Mouse (Mus musculus) heart, postnatal 25 days (tissue): Measurements from ENCODE around the gene Slco2b1. TPM values are rescaled to one million over a fixed set of nuclear protein-coding genes. Genes with fewer than 3 reads are reported as not detected.

Experiments used
- DNase-seq: peaks from one replicate; pipeline ENCODE4 v3.0.0; 2022; ENCODE audit warnings: low spot score
- intact Hi-C: fragments of 180-260 bp; cut with DNase I; formaldehyde crosslinking; loops from one replicate; pipeline ENCODE4 v1.15.1; 2025
- total RNA-seq, 2 experiments: library from RNA; stranded (reverse); gene quantifications; 2 replicates each; pipeline ENCODE4 v1.2.3; 2021

Gene Slco2b1
- total RNA-seq, 2 experiments from 2014 or later, result 7.2 to 8.1 TPM

DNA sequence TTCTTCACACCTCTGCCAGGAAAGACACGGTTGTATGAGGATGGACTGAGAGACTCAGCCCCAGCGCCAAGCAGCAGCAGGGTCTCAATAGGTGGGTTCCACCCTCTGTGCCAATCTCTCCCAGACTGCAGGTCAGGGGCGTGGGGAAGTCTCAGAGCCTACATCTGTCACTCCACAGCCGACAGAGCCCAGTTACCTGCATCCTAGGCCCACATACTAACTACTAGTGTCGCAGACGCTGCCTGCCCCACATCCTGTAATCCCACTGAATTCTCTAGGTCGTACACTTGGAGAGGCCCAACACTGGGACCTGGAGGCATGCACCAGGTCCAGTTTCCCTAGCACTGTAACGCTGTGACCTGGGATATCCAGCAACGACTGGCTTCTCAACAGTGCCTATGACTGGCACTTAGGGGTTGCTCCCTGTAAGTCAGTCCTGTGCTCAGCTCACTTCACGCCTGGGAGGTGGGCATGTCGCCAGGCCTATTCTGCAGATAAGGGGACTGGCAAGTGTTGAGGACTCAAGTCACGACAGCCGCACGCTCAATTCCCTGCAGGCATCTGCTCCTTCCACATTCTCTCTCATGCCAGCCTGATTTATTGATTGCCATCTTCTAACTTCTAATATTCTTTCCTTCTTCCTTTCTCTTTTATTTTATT, 49.4 kb downstream of the Slco2b1 start:
- intact Hi-C loops, result no loop called here
- no peak for DNase-seq

DNA sequence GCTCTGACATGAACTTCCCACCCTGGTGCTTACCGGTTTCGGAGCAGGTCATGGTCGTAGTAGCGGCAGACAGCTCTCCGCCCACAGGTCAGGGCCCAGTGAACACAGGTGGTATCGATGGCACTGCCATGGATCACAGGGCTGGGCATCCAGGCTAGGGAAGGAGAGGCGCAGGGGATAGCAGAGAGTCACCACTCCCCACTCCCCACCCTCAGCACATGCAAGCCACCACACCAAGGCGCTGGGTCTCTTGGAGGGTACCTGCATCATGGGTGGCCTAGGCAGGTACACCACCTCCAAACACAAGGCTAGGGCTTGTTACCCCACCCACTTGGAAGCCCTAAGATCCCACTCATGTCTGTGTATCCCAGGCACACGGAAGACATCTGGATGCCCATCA, 50.1 kb downstream of the Slco2b1 start:
- DNase-seq, result no peak
- intact Hi-C loops, result no loop called here

DNA sequence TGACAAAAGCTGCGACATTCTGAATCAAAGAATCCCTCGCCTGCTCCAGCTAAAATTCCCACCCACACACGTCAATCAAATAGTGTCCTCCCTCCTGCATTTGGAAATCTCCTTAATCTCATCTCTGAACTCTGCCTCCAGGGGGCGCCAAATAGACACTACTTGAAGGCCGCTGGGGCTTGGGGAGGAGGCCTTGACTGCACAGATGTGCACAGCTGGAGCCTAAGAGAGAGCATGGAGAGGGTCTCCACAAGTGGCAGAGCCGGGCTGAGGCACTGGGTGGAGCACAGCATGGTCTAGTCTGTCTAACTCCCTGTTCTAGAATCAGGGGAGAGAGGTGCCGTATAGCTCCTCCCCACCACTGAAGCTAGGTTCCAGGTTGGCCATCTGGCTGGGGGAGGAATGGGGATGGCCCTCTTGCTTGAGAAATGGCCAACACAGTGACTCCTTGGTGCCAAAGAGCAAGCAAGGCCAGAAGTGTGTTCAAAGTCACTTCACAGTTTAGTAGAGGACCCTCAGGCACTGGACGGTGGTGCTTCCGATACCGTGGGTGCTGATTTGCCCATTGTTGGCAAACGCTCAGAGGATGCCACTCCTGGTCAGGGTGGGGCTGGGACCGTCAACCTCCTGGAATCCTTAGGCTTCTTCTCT, 51.6 kb downstream of the Slco2b1 start:
- intact Hi-C loops, result loop anchor here (1.0 to 2.0 kb wide), 3 partner anchors 41 to 139 kb away; no protein-coding TSS in a partner anchor
- DNase-seq, result peak; percentile 55

DNA sequence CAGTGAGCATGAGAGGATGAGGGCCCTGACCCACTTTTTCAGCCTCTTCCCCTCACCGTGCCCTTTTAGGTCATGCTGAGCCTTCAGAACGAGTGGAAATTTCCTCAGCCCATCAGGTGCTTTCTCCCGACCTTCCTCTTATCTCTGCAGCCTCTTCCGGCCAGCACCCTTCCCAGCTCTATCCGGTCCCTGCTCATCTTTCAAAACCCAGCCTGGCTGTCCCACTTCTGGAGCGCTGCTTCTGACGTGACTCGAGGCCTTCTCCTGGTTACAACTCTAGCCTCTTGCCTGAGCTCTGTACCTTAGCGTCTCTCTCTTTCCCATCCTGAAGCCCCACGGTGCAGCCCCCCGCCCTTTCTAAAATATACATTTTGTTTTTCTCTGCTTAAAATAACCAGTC, 56.9 kb downstream of the Slco2b1 start:
- DNase-seq, result no peak
- intact Hi-C loops, result no loop called here

DNA sequence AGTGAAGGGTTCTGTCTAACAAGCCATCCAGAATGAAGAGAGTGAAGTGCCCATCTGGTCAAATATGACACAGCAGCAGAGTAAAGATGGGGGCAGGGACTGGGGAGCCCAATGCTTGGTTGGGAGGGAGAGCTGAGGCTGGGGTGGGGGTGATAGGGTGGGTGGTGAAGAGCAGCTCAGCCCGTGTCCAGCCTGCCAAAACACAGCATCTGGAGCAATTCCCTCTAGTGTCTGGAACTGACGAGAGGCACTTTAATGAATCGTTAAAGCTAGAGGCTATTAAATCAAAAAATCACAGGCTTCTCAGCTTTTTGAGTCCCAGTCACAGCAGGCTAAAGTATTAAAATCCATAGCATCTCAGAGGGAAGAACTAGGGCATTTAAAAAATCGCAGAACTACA, 61.6 kb downstream of the Slco2b1 start:
- intact Hi-C loops, result no loop called here
- DNase-seq, result no peak

DNA sequence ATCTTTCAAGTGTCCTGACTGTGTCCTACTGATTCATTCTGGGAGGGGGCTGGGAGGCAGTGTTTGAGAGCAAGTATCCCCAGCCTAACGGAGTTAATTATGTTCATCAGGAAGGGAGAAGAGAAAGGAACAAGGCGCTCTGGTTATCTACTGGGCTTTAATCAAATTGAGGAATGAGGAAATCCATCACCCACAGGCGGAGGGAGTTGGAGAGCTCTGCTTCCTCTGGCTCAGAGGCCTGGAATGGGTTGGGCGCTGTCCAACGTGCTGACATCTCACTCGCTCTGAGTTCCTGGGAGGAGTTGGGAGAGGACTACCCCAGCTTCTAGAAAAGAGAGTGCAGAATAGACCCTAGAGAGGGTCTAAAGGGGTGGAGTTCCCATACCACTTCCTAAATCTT, 62.5 kb downstream of the Slco2b1 start:
- DNase-seq, result no peak
- intact Hi-C loops, result no loop called here

DNA sequence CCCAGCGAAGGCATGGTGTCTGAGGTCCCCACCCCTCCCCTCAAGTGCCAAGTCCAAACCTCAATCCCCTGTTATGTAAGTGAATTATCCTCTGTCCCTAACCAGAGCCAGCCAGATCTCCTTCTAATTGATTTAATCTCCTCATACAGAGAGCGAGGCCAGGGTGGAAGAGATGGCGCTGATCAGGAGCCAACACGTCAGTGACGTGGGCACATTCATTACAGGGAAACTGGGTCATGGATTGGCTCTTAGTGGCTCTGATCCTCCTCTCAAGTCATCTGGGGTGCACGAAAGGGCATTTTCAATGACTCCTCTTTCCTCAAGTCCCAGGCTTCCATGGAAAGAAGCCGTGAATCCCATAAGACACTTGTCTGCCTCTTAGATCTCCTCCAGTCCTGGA, 66.4 kb downstream of the Slco2b1 start:
- intact Hi-C loops, result no loop called here
- DNase-seq, result no peak

DNA sequence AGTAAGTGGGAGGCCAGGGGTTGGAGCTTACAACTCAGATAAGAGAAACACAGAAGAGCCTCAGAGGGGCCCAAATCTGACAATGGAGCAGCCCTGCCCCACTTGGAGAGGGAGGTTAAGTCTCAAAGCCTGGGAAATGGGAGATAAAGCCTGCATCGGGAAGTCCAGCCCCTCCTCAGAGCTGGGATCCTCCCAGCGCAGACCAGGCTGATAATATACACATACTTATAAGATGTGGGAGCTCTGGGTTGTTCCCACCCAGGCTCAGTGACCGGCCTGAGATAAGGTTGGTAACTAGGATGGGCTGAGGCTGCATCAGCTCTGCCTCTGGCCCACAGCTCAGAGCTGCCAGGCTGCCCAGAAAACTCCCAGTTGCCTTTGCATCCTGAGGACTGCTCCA, 69.1 kb downstream of the Slco2b1 start:
- intact Hi-C loops, result no loop called here
- DNase-seq, result no peak

DNA sequence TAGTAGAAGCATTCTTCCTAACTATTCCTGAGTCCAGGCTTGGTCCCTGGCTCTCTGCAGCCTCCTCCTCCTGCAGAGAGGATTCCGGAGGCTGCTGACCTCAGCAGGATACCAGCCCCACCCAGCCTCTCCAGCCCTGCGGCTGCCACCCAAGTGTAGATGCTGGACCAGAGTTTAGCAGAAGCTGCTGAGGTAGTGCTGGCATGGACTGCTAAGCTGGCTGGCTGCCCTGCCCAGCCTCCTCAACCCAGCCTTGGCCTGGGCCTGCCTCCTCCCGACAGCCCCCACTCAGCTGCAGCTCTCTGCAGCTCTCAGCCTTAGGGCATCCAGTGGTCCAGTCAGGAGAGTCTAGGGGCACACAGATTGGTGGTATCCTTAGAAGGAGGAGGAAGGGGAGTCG, 69.9 kb downstream of the Slco2b1 start:
- intact Hi-C loops, result no loop called here

DNA sequence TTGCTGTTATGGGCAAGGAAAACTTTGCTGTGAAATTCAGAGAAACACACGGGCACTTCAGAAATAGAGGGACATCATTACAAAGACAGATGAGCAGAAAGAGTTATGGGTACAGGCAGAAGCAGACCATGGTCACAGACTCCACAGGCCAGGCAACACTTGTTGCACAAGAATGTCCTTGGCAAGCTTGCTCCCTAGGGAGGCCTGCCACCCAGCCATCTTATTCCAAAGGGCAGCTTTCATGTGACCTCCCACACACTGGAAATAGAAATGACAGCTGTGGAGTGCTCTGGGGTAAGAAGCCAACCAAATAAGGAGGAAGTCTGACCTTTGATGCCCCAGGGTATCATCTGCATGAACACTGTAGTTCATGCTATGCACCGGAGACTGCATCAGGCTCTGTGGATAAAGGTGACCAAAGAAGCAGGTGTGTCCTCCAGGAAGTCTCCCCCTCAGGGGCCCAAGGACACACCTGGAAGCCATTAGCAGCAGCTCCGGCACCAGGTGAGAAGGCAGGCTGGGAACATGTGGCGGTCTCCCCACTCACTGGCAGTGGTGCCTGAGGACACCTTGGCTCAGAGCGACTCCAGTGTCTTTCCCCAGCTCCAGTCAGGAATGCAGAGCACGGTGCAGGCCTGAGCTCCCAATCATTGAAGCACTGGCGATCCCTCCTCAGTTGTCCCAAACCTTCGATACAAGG, 77.0 kb downstream of the Slco2b1 start:
- DNase-seq, result no peak
- intact Hi-C loops, result no loop called here

More for the DNA sequence above, 69.9 kb downstream of the Slco2b1 start:
- DNase-seq, result no peak

DNA sequence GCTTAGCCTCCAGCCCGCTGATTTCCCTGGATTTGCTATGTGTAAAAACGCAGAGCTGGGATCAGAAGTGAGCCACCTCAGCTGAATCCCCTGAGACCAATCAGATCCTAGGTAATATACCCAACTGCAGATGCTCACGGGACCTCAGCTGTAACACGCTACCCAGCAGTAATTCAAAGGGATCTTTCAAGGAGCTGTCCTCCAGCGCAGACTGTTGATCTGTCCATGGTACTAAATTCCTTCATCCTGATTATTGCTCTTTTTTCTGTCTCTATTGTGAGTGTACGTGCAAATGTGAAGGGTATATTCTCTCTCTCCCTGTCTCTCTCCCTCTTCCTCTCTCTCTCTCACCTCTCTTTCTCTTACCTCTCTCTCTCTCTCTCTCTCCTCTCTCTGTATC, 78.9 kb downstream of the Slco2b1 start:
- DNase-seq, result no peak
- intact Hi-C loops, result no loop called here

DNA sequence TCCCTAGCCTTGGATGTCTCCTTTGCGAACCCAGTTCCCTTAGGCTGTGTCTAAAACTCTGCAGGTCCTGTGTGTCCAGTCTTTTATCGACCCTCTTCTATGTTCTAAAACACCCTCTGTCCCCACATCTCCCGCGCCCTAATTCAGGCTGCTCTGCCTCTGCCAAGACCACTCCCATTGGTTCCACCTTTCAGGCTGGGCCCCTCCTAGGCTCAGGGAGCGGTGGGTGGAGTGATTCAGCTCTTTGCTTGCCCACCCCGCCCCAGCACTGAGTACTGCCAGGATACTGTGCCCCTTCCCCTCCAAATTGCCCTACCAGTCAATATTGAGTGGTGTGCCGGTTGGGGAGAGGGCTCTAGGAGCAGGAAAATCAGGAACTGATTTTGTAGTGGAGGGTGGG, 83.8 kb downstream of the Slco2b1 start:
- no peak for DNase-seq
- intact Hi-C loops, result loop anchor here (10.0 kb wide), 1 partner anchor 357 kb away; the partner anchor contains the start of gene Rnf169

DNA sequence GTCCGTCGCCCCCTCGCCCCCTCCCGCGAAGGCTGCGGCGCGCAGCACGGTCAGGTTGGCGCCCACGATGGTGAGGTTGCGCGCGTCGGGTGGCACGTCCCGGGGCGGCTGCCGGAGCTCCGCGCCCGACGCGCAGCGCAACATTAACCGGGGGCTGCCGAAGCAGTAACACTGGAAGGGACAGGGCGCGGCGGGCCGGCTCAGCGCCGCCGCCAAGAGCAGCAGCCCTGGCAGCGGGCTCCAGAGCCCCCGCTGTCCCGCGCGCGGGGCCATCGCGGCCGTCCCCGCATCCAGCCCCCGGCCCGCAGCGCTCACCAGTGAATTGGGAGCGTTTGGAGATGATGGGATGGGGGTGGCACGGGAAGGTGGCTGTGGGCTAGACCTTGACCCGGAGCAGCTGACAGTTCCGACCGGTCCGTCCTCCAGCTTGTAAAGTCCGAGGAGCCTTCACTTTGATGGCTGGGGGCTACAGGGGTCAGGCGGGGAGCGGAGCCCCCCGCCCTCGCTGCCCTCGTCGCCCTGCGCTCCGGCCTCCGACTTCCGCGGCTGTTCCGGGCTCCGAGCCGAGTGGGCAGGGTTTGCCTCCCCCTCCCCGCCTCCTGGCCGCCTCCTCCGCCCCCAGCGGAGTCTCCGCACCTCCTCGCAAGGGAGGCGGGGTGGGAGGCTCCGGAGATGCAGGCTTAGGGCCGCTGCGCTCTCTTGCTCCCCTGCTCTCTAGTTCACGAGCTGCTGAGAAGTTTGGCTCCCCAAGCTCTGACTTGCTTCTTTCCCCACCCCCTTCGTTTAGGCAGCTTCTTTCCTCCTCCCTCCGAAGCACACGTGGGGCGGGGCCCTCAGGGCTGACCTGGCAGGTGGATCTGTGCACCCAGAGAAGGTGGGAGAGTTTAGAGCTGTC, 84.5 kb downstream of the Slco2b1 start, which contains the start of gene Tpbgl:
Tpbgl (minus strand) TSS at position 728 of the 895 bp plus-strand sequence.
- peak; percentile 45 for DNase-seq
- intact Hi-C loops, result loop anchor here (10.0 kb wide), 1 partner anchor 358 kb away; the partner anchor contains the start of gene Rnf169

DNA sequence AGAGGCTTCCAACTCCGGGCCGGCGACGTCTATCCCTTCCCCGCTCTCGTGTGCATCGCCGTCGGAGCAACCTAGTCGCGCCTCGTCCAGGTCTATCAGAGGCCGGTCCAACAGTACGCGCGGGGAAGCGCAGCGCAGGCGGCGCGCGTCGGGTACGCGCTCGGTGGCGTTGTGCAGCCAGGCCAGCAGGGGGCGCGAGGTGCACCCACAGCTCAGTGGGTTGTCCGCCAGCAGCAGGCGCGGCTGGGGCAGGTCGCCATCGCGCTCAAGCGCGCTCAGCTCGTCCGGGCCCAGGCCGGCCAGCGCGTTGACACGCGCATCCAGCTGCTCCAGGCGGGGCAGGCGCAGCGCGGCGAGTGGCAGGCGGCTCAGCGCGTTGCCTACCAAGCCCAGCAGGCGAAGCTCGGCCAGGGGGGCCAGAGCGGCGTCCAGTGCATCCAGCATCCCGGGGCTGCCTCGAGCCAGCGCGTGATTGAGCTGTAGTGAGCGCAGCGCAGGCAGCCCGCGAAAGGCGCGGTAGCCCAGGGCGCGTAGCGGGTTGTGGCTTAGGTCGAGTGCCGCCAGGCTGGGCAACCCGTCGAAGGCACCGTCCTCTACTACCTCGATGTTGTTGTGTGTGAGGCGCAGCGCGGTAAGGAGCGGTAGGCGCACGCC, 85.3 kb downstream of the Slco2b1 start:
- intact Hi-C loops, result loop anchor here (10.0 kb wide), 1 partner anchor 359 kb away; the partner anchor contains the start of gene Rnf169
- peak; percentile 83 for DNase-seq

DNA sequence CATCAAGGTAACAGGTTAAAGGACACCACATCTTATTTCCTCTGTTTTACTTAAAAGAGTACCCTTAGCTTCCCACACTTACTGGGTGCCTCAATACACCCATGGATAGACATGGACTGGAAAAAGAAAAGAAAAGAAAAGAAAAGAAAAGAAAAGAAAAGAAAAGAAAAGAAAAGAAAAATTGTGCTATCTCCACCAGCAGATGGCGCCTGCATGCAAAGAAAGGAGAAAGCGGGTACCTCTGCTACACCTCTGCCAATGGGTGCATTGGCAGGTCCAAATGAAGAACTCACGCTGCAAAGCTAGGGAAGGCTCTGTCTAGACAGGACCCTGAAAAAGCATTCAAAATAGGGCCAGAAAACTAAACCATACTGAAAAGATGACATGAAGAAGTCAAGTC, 92.3 kb downstream of the Slco2b1 start:
- DNase-seq, result no peak
- intact Hi-C loops, result loop anchor here (1.0 to 2.0 kb wide), 2 partner anchors 40 to 179 kb away; no protein-coding TSS in a partner anchor

DNA sequence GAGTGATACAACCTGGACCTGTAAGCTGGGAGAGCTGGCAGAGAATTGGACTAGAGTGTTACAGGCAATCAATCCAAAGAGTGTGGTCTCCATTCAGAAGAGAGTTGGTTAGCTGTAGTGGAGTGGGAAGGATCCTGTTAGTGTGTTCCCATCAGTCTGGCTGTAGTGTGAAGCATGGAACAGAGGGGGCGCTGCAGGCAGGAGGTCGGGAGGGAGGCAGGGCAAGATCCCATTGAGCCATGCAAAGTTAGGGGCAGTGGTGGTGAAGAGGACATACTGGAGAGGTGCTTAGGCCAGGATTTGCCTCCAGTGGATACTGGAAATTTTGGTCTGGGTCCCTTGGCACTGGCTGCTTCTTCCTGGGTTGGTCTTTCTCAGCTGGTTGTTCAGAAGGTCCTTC, 92.9 kb downstream of the Slco2b1 start:
- DNase-seq, result no peak
- intact Hi-C loops, result loop anchor here (2.0 kb wide), 1 partner anchor 41 kb away; no protein-coding TSS in a partner anchor
